Mouse (Mus musculus) ovary, adult 18-20 months (tissue): ENCODE data around the gene Tmem270.

Experiments
- DNase-seq: peaks from one replicate; pipeline ENCODE4 v3.0.0; 2022; ENCODE audit warnings: low spot score, mixed read lengths

Gene Tmem270

DNA sequence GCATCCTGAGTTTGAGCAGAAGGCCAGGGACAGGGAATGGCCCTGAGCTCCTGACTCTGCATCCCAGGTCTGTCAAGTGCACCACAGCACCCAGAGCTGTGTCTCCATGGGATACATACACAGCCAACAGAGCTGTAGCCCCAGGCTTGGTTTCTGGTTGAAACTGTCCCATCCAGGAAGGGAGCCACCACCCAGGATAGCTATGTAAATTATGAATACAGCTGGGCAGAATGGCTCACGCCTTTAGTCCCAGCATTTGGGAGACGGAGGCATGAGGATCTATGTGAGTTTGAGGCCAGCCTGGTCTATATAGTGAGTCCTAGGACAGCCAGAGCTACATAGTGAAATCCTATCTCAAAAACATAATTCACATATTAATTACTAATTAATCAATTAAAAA is 23.5 kb upstream of the Tmem270 start:
- no peak for DNase-seq

- no peak for DNase-seq
Observed at GRCm38 (mm10) chr5:134926726-134927125, 20.2 kb upstream of the Tmem270 start.

- no peak for DNase-seq
Observed at GRCm38 (mm10) chr5:134923141-134923540, 16.6 kb upstream of the Tmem270 start.

GRCm38 (mm10) chr5:134921106-134921505 is 14.6 kb upstream of the Tmem270 start:
- no peak for DNase-seq

DNA sequence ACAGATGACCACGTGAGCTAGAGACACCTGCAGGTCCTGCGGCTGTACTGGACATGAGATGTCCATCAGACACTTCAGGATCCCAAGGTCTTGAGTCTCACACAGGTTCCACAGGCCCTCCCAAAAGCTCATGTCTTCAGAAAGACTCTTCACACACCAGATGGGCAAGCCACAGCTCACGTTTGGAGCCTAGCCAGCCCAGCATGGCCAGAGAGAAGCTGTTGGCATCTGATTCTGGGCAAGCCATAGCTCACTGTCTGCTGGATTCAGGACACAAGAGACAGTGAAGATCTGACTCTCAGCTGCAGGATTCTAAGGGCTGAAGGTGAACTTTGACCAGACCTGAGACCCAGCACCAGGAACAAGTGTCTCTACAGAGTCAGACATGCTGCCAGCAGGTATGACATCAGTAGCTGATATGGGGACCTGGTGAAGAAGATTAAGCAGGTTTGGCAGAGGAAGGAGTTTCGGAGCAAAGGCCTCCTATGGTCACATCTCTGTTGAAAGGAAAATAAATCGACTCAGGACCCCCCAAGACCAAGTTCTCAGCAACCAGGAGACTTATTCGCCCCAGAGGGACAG is 13.7 kb upstream of the Tmem270 start:
- no peak for DNase-seq

DNA sequence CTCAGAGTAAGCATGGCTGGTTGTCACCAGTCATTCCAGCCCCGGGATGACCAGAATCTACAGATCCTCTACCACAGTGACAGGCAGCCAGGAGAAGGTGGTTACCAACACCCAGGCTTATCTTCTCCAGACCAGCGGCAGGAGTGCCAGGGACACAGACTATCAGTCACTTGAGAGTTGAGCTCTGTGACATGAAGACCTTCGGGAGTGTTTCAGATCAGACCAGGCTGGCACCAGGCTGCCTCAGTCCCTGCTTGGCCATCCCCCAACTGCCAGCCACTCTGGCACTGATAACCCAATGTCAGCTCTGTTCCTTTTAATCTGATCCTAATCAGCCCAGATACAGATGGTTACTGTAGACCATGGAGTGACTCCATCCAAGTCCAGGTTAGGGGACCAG is 12.6 kb upstream of the Tmem270 start:
- DNase-seq = no peak

DNA sequence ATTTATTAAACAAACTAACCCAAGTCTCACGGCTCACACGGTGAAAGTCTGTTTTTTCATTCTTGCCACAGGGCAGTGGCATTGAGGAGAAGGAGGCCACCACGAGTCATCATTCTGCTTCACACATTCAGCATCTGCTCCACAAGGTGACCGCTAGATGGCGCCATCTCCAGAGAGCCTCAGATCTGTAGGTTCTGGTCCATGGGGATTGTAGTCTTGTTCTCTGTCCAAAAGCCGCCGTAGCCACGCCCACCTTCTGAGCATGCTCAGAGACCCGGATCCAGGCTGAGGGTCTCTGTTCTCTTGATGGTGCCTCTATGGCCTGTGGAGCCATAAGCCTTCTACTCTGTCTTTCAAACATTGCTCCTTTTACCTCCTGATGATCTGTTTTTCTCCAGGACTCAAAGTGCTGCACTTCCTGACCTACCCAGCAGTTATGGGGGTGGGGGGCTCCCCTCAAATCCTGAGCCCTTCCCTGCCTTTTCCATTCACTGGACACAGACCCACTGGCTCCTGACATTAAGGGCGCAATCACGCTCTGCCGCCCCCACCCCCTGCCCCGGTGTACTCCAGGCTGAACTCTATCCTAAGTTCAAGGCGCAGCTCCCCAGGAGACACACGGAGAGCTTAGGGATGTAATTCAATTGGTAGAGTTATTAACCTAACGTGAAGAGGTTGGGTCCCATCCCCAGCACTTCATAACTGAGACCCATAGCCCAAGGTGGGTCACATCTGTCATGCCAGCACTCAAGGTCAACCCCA is 11.7 kb upstream of the Tmem270 start:
- peak; percentile 19 for DNase-seq

DNA sequence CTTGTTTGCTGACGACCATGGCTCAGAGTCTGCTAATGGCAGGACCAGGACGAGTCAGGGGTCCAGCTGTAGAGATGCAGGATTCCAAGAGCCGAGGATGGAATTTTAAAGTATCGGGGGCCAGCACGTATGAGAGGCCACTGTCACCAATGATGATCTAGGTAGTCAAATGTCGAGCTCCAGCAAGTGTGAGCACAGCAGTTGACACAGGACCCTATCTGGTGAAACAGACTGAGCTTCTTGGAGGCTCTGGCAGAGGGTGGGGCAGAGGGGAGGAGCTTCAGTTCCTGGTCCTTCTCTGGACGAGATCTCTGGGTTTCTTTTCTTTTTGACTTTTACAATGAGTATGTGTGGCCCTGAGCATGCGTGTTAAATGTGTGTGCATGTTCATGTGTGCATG is 8.8 kb upstream of the Tmem270 start, which contains the start of gene Cldn13:
Gene Cldn13 (minus strand): TSS at position 216 of the 400 bp plus-strand sequence.
- DNase-seq = no peak

- no peak for DNase-seq
Observed at GRCm38 (mm10) chr5:134914510-134914909, 8.0 kb upstream of the Tmem270 start.

GRCm38 (mm10) chr5:134913753-134914152 is 7.2 kb upstream of the Tmem270 start:
- no peak for DNase-seq

DNA sequence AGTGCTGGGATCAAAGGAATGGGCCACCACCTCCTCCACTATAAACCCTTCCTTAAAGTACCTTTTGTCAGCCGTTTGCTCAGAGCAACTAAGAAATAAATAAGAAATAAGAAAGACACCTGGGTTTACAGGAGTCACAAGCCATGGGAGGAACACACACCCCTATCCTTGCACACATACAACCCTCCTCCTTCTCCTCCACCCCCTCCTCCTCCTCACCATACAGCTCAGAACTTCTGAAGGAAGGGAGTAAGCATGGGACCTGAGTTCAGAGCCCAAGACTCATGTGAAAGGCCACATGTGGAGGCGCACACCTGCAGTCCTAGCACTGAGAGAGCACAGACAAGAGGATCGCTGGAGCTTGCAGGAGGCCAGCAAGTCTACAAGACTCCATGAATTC is 6.8 kb upstream of the Tmem270 start:
- no peak for DNase-seq

DNA sequence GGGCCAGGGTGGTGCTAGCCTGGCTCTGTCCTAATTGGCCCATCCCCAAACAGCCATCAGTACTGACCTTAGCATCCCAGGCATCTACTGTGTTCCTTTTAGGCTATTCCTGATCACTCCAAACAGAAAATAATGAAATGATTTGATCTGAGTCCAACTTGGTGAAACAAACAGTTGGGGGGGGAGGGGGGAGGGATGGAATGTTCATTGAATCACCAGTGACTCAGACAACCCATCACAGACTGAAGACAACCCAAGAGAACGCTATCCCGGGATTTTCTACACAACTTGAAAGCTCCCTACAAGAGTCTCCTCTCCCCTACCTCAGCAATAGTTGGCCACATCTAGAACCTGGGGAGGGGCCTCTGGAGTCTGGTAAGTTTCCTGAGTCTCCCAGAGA is 5.4 kb upstream of the Tmem270 start:
- no peak for DNase-seq

DNA sequence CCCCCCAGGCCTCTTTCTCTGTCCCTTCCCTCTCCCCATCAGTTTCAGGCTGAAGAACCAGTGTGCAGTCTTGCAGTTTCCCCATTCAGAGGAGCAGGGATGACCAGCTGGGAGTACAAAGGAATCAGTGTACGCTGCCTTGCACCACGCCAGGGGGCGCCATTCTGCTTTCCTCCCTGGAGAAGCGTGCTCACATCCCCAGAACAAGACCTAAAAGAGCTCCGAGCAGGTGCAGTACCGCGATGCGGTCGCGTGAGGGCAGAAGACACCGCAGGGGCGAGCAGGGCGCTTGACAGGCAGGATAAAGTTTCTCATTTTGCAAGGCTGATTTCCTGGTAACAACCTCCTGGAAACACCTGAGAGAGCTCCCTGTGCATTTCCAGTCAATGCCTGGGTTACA is 602 bp upstream of the Tmem270 start:
- DNase-seq = peak; percentile 82

- DNase-seq = no peak
Observed at GRCm38 (mm10) chr5:134901644-134902027, 4.9 kb downstream of the Tmem270 start.

DNA sequence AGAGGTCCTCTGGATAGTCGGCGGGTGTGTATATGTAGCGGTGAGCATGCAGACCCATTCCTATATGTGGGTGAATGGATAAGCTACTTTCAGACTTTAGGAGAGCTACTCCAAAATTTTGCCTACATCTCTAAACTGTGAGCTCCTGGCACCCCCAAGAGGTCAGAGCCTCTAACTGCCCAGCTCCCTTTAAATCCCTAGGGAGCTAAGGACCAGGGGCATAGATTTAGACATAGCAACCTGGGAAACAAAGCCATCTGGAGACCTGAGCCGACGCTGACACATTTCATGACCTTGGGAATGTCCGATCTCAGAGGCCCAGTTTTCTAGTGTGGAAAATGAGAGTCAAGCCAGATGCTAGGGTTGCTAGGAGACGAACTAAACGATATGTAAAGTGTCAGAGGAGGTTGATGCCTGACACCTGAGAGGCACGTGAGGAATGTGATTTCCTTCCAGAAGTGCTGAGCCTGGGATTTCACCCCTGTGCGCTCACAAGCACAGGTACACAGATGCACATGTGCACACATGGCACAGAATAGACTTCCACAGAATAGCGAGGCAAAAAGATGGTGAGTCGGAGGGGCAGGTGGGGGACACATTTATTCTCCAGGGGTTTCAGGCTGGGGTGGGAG is 5.4 kb downstream of the Tmem270 start:
- DNase-seq = no peak

DNA sequence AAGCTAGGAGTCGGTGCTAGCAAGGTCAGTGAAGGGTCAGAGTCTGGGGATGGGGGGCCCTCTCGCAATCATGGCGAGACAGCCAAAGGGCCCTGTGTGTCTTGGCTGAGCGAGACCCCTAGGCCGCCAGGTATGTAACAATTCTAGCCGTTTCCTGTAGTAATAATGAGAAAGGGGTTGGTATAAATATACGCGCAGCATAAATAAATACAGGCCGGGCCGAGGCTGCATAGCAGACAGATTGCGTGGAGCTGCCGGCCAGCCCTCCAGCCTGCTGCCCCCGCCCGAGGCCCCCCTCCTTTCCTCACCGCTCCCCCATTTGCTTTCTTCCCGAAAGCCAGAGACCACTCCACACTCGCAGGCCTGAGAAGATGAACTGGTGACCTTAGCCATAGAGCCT is 8.9 kb downstream of the Tmem270 start:
- no peak for DNase-seq

GRCm38 (mm10) chr5:134896965-134897364 is 9.6 kb downstream of the Tmem270 start:
- DNase-seq = no peak

- no peak for DNase-seq
Observed at GRCm38 (mm10) chr5:134895291-134895690, 11.2 kb downstream of the Tmem270 start.

- DNase-seq = no peak
Observed at GRCm38 (mm10) chr5:134892717-134893116, 13.8 kb downstream of the Tmem270 start.

DNA sequence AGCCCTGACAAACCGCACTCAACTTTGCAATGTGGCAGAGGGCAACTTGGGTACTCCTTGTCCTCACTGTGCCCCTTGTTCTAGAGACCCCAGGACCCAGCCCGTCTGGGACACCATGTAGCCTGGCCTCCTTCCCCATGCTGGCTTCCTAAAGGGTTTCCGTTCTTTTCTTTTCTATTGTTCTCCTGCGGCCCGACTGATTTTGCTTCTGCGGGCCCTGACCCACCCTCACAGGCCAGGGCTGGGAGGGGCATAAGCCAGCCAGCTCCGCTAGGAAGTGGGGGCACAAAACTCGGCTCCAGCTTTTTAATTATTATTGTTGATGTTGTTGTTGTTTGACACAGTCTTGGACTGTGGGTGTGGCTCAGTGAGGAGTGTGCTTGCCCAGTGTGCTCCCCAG is 15.0 kb downstream of the Tmem270 start:
- DNase-seq = no peak

DNA sequence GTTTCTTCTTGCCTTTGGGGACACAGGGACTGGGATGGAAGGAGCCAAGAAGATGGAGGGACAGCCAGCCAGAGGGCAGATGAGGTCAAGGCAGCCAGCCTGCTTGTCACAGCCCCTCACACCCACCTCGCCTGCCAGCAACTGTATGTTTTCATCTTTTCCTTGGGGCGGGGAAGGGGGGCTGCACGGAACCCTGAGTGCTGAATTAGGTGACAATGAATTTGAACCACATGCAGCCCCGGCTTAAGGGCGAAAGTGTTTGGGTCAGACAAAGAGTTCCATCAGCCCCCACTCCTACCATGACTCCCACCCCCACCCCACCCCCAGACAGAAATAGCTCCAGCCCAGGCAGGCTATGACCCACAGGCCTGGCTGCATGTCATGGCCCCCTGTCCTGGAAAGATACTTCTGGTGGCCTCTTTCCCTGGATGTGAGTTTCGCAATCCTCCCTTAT is 15.9 kb downstream of the Tmem270 start:
- DNase-seq = no peak

DNA sequence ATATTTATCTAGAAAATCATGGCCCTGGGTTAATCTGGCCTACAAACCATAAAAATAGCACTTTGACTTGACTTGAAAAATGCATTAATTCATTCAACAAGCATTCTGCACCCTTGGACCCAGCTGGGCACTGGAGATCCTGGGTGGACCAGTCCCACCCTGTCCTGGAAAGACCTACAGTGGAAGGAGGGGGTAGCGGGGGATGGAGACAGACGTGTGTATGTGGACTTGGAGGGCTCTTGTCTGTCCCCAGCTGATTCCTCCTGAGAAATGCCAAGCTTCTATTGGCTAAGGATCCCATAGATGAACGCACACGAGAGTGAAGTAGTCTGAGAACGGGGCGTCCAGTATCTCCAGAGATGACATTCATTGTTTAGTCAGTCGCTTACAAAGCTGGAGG is 18.0 kb downstream of the Tmem270 start:
- DNase-seq = no peak
